Mouse (Mus musculus) G1E (cell line): ENCODE data around the gene P2ry12.

Source experiments
- CTCF ChIP-seq: IDR thresholded peaks from 2 replicates; pipeline ENCODE4 v1.5.1; 2012; ENCODE audit warnings: low read depth, low read length, inconsistent platforms, mixed read lengths
- GATA1 ChIP-seq: IDR thresholded peaks from 2 replicates; pipeline ENCODE4 v1.6.1; 2012; ENCODE audit warnings: borderline replicate concordance, low read length, inconsistent platforms, mixed read lengths
- GATA2 ChIP-seq: IDR thresholded peaks from 2 replicates; pipeline ENCODE4 v1.6.1; 2012; ENCODE audit warnings: low read depth, low read length, inconsistent platforms, borderline replicate concordance
- POLR2AphosphoS5 ChIP-seq: IDR thresholded peaks from 2 replicates; pipeline ENCODE4 v1.6.1; 2012; ENCODE audit warnings: low read depth, low read length, inconsistent platforms; ENCODE audit not compliant: insufficient replicate concordance
- TAL1 ChIP-seq: conservative IDR thresholded peaks from 2 replicates; pipeline ENCODE4 v1.6.1; 2012; ENCODE audit warnings: low read depth, low read length, inconsistent platforms, mixed read lengths

DNA sequence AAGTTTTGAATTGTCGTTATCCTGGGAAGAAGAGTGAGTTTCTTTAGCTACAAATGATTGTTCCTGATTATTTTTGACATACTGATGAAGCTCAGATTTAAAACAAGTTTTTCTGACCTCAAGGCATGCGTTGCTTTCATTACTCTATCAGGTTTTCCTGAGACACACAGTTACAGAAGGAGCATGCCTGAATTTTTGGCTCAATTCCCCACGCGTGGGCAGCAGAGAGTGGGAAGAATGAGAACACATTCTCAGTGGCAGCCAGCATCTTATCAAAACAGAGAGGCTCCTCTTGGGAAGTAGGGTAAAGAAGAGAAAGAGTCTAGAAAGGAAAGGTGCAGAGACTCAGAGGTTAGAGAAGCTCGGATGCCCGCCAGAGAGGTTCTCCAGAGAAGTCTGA, 19.3 kb downstream of the P2ry12 start:
- TF ChIP-seq CTCF (no peak), TAL1 (no peak), GATA1 (no peak), GATA2 (no peak), POLR2AphosphoS5 (no peak)
